Mouse (Mus musculus) kidney, postnatal 0 days (tissue): ENCODE measurements around the gene Exoc3l. TPM values are rescaled to one million over a fixed set of nuclear protein-coding genes. Genes with fewer than 3 reads are reported as not detected.

ENCODE experiments used
- ATAC-seq: fragments of 200-750 bp; cut with Nextera tagmentation; replicated peaks from 2 replicates; pipeline ENCODE4 v1.8.0; 2017; ENCODE audit warnings: low read depth, moderate number of reproducible peaks, moderate TSS enrichment, moderate library complexity; ENCODE audit not compliant: low FRiP score
- DNase-seq: peaks from one replicate; pipeline ENCODE4 v3.0.0-alpha.2; 2016; ENCODE audit warnings: low spot score
- H3K27ac ChIP-seq: fragments of 300-500 bp; sonication (generic); 2 replicates; pipeline ENCODE4 v1.5.1; 2014; ENCODE audit warnings: mild to moderate bottlenecking
- H3K27me3 ChIP-seq: fragments of 300-500 bp; sonication (generic); 2 replicates; pipeline ENCODE4 v1.6.1; 2014; ENCODE audit warnings: low read length, mixed read lengths; ENCODE audit not compliant: insufficient read depth
- H3K36me3 ChIP-seq: fragments of 300-500 bp; sonication (generic); 2 replicates; pipeline ENCODE4 v1.6.1; 2014; ENCODE audit warnings: low read length, mixed read lengths; ENCODE audit not compliant: insufficient read depth
- H3K4me1 ChIP-seq: fragments of 300-500 bp; sonication (generic); replicated peaks from 2 replicates; pipeline ENCODE4 v1.6.1; 2014; ENCODE audit warnings: antibody characterized with exemption, low read length, mixed read lengths; ENCODE audit not compliant: insufficient read depth
- H3K4me2 ChIP-seq: fragments of 300-500 bp; sonication (generic); 2 replicates; pipeline ENCODE4 v1.6.1; 2014; ENCODE audit warnings: mild to moderate bottlenecking, low read length, moderate library complexity, mixed read lengths
- H3K4me3 ChIP-seq: fragments of 300-500 bp; sonication (generic); replicated peaks from 2 replicates; pipeline ENCODE4 v1.5.1; 2014; ENCODE audit warnings: low read depth, low read length
- H3K9ac ChIP-seq: fragments of 300-500 bp; sonication (generic); 2 replicates; pipeline ENCODE4 v1.6.1; 2014; ENCODE audit warnings: low read depth, low read length
- H3K9me3 ChIP-seq: fragments of 300-500 bp; sonication (generic); replicated peaks from 2 replicates; pipeline ENCODE4 v1.6.1; 2016; ENCODE audit warnings: low read length, inconsistent platforms, mixed read lengths
- CTCF ChIP-seq: IDR thresholded peaks from 2 replicates; pipeline ENCODE4 v1.5.1; 2016; ENCODE audit warnings: antibody characterized with exemption, low read depth, mild to moderate bottlenecking, moderate library complexity
- WGBS: fragments of 180-500 bp; shearing (Covaris S2); extraction: QIAGEN DNeasy Blood & Tissue Kit; methylation state at CpG from one replicate; pipeline ENCODE4 v1.1.7; 2014; 5-methylcytosine and 5-hydroxymethylcytosine counted together
- polyA plus RNA-seq: library from polyadenylated mRNA; unstranded; fragments of >200 nt; fragmentation: Nextera tagmentation; extraction: Ambion mirVana; gene quantifications from 2 replicates; pipeline ENCODE4 v1.2.1, GENCODE M21; 2015

Gene Exoc3l
- polyA plus RNA-seq, 1 experiment from 2014 or later: 15.9 TPM

DNA sequence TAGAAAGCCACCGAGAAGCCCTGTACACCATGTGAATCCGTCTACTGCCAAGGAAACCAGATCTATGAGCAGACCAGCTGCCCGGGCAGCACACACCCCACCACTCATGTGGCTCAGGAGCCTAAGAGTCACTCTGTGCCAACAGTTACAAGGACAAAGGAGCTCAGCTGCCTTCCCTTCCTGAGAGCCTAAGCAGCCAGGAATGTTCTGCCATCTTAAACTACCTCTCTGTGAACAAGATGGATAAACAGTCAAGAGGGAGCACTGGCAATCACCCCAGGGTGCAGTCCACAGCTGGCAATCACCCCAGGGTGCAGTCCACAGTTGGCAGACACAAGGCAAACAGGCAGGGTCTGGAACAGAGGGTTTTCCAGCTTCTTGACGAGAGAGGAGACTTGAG is 22.0 kb upstream of the Exoc3l start:
- H3K9ac ChIP-seq: no peak overlapping the region
- no peak for DNase-seq
- 93% methylated on average over 4 of the region's 4 CpGs for WGBS
- no peaks in the 10 kb centered on the region for H3K9me3 ChIP-seq
- H3K27me3 ChIP-seq: no peaks in the 10 kb centered on the region
- H3K4me1 ChIP-seq: no peaks in the 10 kb centered on the region
- H3K4me3 ChIP-seq: no peak overlapping the region
- TF ChIP-seq CTCF: no peak
- no peak for ATAC-seq
- H3K36me3 ChIP-seq: peaks cover 38% of the 10 kb centered on the region
- no peak overlapping the region for H3K4me2 ChIP-seq
- no peak overlapping the region for H3K27ac ChIP-seq

DNA sequence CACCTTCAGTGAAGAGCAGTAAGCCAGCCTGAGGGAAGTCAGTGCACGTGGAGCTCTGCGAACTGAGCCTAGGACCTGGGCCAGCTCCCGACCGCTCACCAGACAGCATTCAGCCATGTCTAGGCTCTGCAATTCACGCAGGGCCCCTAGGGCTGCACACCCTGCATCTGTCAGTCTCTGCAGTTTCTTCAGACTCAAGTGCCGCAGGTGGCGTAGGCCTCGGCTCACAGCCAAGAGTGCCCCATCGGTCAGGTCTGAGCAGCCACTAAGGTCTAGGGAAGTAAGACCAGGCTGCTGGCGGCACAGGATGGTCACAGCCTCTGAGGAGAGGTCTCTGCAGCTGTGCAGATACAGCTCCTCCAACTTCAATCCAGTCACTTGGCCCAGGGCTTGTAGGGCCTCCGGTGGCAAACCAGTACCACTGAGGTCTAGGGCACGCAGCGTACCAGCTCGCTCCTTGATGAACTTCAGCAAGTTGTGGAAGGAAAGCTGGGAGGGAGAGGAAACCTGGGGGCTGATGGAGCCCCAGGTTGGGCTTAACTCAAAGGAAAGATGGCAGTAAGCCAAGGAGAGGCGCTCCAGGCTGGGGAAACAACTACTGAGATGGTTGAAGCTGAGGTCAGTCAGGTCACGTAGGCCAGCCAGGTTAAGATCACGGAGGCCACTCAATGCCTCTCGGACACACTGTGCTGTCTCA is 19.3 kb upstream of the Exoc3l start:
- Histone ChIP-seq H3K36me3 (peaks cover 44% of the 10 kb centered on the region), H3K9ac (no peak overlapping the region), H3K4me3 (no peak overlapping the region), H3K4me2 (no peak overlapping the region), H3K27ac (no peak overlapping the region), H3K9me3 (no peaks in the 10 kb centered on the region), H3K27me3 (no peaks in the 10 kb centered on the region), H3K4me1 (no peaks in the 10 kb centered on the region)
- TF ChIP-seq CTCF: no peak
- WGBS: 89% methylated on average over 18 of the region's 18 CpGs
- ATAC-seq (no peak), DNase-seq (no peak)

DNA sequence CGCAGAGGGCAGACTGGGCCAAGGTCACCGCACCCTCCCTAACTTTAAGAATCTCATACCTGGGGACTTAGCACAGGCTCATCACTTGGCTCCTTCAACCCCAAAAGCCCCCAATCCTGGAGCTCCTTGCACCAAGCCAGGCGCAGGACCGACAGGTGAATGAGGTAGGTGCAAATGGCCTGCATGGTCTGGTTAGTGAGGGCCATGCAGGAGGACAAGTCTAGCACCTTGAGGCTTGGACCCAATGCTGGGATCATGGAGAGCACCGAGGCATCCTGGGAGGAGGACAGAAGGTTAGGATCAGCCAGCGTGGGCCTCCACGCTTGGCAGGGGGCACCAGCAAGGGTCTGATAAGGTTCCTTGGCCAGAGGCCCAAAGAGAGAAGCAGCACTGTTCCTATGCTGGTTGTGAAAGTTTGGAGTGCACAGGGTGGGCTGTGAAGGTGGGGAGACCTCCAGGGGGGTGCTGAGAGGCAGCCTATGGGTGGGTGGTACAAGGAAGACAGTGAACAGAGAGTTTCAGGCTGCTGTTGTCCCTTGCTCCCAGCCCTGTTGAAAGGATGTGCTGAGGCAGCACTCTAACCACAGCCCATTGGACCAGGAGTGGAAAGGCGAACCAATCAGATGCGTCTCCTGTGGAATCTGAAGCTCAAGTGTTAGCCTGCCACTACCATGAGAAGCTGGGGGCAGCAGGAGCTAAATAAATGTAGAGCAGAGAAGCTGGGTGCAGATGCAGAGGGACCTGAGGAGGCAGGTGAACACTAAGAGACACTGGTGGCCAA is 17.9 kb upstream of the Exoc3l start:
- TF ChIP-seq CTCF: no peak
- whole genome bisulfite sequencing: 78% methylated on average over 9 of the region's 9 CpGs
- H3K9ac ChIP-seq: no peak overlapping the region
- no peak overlapping the region for H3K27ac ChIP-seq
- no peak for DNase-seq
- H3K4me2 ChIP-seq: no peak overlapping the region
- no peak overlapping the region for H3K4me3 ChIP-seq
- no peaks in the 10 kb centered on the region for H3K4me1 ChIP-seq
- ATAC-seq: no peak
- H3K9me3 ChIP-seq: no peaks in the 10 kb centered on the region
- H3K36me3 ChIP-seq: peaks cover 47% of the 10 kb centered on the region
- no peaks in the 10 kb centered on the region for H3K27me3 ChIP-seq

DNA sequence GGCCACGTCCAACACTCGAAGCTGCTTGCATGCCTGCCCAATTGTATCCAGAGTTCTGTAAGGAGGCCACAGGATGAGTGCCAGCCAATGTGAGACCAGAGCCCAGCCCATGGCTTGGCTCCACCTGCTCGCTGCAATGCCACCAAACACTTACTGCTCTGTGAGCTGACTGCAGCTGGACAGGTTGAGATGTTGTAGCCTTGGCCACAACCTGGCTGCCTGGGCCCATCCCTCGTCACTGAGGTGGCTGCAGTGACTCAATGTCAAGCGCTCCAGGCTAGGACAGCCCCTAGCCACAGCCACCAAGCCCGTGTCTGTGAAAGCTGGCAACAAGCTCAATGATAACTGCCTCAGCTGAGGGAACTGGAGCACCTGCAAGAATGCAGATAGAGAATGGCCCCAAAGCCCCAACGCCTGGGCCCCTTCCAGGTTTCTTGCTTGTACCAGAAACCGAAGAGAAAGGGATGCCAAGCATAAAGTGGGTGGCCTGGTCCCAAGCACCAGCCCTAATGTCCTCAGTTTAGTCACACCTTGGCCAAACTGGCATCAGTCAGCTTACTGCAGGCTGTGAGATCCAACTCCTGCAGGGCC is 17.1 kb upstream of the Exoc3l start:
- no peak overlapping the region for H3K9ac ChIP-seq
- H3K36me3 ChIP-seq: peaks cover 45% of the 10 kb centered on the region
- no peak for TF ChIP-seq CTCF
- no peak overlapping the region for H3K4me2 ChIP-seq
- no peak for ATAC-seq
- WGBS: 93% methylated on average over 8 of the region's 8 CpGs
- no peaks in the 10 kb centered on the region for H3K27me3 ChIP-seq
- H3K4me3 ChIP-seq: no peak overlapping the region
- H3K27ac ChIP-seq: no peak overlapping the region
- no peaks in the 10 kb centered on the region for H3K4me1 ChIP-seq
- DNase-seq: no peak
- H3K9me3 ChIP-seq: no peaks in the 10 kb centered on the region

DNA sequence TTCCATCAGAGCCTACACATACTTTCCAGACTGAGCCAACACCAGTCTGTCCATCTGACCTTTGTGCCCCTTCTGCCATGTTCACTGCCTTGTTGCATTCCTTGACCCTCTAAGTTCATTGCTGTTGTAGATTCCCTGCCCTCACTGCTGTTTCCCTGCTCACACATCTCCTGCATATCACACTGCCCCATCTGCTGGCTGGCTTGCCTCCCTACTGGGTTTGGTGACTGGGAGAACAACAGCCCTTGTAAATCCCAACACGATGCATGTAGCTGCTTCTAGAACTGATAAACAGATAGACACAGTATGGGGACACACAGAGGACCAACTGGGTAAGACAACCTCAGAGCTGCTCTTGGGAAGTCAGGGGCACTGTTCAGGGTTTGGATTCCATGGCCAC is 15.8 kb upstream of the Exoc3l start:
- Histone ChIP-seq H3K4me2 (no peak overlapping the region), H3K4me1 (no peaks in the 10 kb centered on the region), H3K9ac (no peak overlapping the region), H3K27ac (no peak overlapping the region), H3K4me3 (no peak overlapping the region), H3K27me3 (no peaks in the 10 kb centered on the region), H3K36me3 (peaks cover 42% of the 10 kb centered on the region), H3K9me3 (no peaks in the 10 kb centered on the region)
- WGBS: 100% methylated on average over 1 of the region's 1 CpGs
- ATAC-seq (no peak), DNase-seq (no peak)
- peak; percentile 24; the same call in 1 of the 2 replicates for TF ChIP-seq CTCF

DNA sequence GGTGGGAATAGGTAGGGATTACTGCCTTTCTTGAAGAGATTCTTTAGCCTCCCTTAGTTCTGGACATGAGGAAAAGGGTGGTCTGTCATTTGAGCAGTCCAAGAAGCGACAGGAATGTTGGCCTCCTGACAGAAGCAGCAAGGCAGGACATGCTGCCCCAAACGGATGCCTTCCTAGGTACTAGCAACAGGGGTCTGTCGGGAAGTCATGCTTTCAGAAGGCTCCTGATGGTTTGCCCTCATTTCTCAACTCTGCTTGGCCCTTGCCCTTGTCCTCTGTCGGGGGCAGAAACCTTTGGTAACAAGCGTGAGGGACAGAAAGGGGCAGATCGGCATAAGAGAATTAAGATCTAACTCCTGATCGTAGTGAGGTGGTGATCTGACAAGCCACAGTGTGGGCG is 14.2 kb upstream of the Exoc3l start:
- no peak overlapping the region for H3K4me2 ChIP-seq
- 82% methylated on average over 8 of the region's 8 CpGs for WGBS
- peaks cover 12% of the 10 kb centered on the region; the same call in 1 of the 2 replicates for H3K4me1 ChIP-seq
- DNase-seq: no peak
- H3K27me3 ChIP-seq: no peaks in the 10 kb centered on the region
- peaks cover 34% of the 10 kb centered on the region for H3K36me3 ChIP-seq
- no peak for ATAC-seq
- H3K9ac ChIP-seq: no peak overlapping the region
- H3K27ac ChIP-seq: no peak overlapping the region
- H3K9me3 ChIP-seq: no peaks in the 10 kb centered on the region
- no peak overlapping the region for H3K4me3 ChIP-seq
- no peak for TF ChIP-seq CTCF
